Mouse (Mus musculus) liver, embryonic 14.5 days (tissue): ENCODE measurements at regions not wholly inside any gene's neighbourhood (a gene's known extent, or its start where the extent isn't known, plus 50 kb on each side); places are given as distances from the start of the nearest gene placed in this dataset.

ENCODE experiments used
- ATAC-seq: fragments of 200-750 bp; cut with Nextera tagmentation; 2 replicates; pipeline ENCODE4 v1.8.0; 2017; ENCODE audit warnings: moderate number of reproducible peaks, mild to moderate bottlenecking, moderate library complexity; ENCODE audit not compliant: insufficient read depth
- DNase-seq, 3 experiments: peaks; one replicate each; pipeline ENCODE4 v3.0.0-alpha.2; 2012 to 2013; ENCODE audit warnings: low read depth in 3 of 3, low spot score in 3 of 3
- H3K27ac ChIP-seq: fragments of 300-500 bp; sonication (generic); 2 replicates; pipeline ENCODE4 v1.5.1; 2014; ENCODE audit warnings: moderate library complexity, mild to moderate bottlenecking, control low read depth, inconsistent platforms
- H3K27me3 ChIP-seq: fragments of 300-500 bp; sonication (generic); 2 replicates; pipeline ENCODE4 v1.6.1; 2014; ENCODE audit warnings: mild to moderate bottlenecking, low read length, moderate library complexity; ENCODE audit not compliant: control insufficient read depth, insufficient read depth
- H3K36me3 ChIP-seq: fragments of 300-500 bp; sonication (generic); replicated peaks from 2 replicates; pipeline ENCODE4 v1.6.1; 2014; ENCODE audit warnings: low read depth; ENCODE audit not compliant: control insufficient read depth, insufficient read depth
- H3K4me1 ChIP-seq, 2 experiments: fragments of 200-500 bp in 1 of 2; fragments of 300-500 bp in 1 of 2; sonication (generic) in 1 of 2; replicated peaks; 2 replicates each; pipeline ENCODE4 v1.6.1; 2012 to 2014; ENCODE audit warnings: antibody characterized with exemption in 1 of 2, inconsistent platforms in 1 of 2, low read length in 1 of 2; ENCODE audit not compliant: control insufficient read depth in 2 of 2, insufficient read depth in 2 of 2
- H3K4me2 ChIP-seq: fragments of 300-500 bp; sonication (generic); 2 replicates; pipeline ENCODE4 v1.6.1; 2014; ENCODE audit warnings: low read depth, mild to moderate bottlenecking, control low read depth, moderate library complexity
- H3K4me3 ChIP-seq, 2 experiments: fragments of 200-500 bp in 1 of 2; fragments of 300-500 bp in 1 of 2; sonication (generic) in 1 of 2; 2 replicates each; pipeline ENCODE4 v1.5.1; 2012 to 2014; ENCODE audit warnings: low read depth in 2 of 2, low read length in 2 of 2, mild to moderate bottlenecking in 2 of 2, control low read depth in 1 of 2, inconsistent platforms in 1 of 2, moderate library complexity in 1 of 2; ENCODE audit not compliant: insufficient read depth in 1 of 2
- H3K9ac ChIP-seq: fragments of 300-500 bp; sonication (generic); replicated peaks from 2 replicates; pipeline ENCODE4 v1.6.1; 2014; ENCODE audit warnings: mild to moderate bottlenecking, control low read depth, moderate library complexity
- H3K9me3 ChIP-seq: fragments of 300-500 bp; sonication (generic); 2 replicates; pipeline ENCODE4 v1.6.1; 2016; ENCODE audit warnings: low read length, mixed read lengths; ENCODE audit not compliant: control insufficient read depth
- CTCF ChIP-seq: IDR thresholded peaks from 2 replicates; pipeline ENCODE4 v1.5.1; 2016; ENCODE audit warnings: antibody characterized with exemption, low read depth, control low read depth
- EP300 ChIP-seq: IDR thresholded peaks from 2 replicates; pipeline ENCODE4 v1.6.1; 2016; ENCODE audit warnings: antibody characterized with exemption, low read depth
- WGBS: fragments of 180-500 bp; shearing (Covaris S2); extraction: QIAGEN DNeasy Blood & Tissue Kit; methylation state at CpG from one replicate; pipeline ENCODE4 v1.1.7; 2014; ENCODE audit not compliant: insufficient replicate concordance; 5-methylcytosine and 5-hydroxymethylcytosine counted together

DNA sequence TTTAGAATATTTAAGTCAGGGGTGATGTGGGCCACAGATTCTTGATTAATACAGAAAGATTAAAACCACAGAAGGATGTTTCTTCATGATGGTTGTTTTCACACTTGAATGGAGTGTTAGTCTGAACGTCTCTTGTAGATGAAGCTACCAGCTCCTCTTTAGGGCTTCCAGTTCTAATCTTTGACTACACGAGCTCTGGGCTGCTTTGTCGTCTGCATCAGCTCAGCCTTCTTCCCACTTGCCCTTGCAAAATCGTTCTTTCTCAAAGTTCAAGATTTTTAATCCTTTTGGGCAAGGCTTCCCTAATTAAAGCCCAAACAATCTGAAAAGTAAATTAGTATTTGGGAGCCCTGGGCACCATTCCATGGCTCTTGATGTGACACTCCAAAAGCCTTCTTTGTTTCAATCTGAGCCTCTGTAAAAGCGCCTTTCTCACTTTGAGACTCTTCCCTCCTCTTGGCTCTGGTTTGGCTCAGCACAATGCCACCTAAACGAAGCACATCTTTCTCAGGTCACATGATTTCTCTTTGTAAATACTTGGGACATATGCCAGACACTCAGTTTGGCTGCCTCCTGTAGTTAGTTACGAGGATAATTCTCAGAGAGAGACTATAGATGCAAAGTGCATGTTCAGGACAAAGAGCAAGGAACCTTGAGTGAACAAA, 238.6 kb upstream of the Mpped2 start:
- WGBS = 49% methylated on average over 7 of the region's 7 CpGs
- Histone ChIP-seq H3K4me2 (no peak overlapping the region), H3K9me3 (no peaks in the 10 kb centered on the region), H3K27ac (no peak overlapping the region), H3K36me3 (no peaks in the 10 kb centered on the region), H3K4me3 (no peak overlapping the region), H3K27me3 (no peaks in the 10 kb centered on the region), H3K9ac (no peak overlapping the region), H3K4me1 (no peaks in the 10 kb centered on the region)
- ATAC-seq (no peak), DNase-seq (no peak)
- TF ChIP-seq EP300 (no peak), CTCF (no peak)

DNA sequence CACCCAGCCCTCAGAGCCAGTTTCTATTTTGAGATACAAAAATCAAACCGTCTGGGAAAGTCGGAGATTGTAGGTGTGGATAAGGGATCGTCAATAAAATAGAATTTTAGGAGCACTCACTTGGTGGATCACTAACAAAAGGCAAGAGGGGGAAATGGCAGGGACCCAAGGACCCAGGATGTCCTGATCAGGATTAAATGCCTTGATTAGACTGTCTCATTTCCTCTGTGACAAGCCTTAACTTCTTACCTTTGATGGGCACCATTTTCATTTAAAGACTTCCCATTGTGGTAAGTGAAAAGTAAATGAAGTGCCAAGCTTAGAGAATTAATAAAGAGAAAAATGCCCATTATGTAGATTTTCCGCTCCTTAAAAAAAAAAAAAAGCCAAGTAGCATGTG, 238.0 kb upstream of the Mpped2 start:
- Histone ChIP-seq H3K9me3 (no peaks in the 10 kb centered on the region), H3K27me3 (no peaks in the 10 kb centered on the region), H3K4me2 (no peak overlapping the region), H3K4me1 (no peaks in the 10 kb centered on the region), H3K27ac (no peak overlapping the region), H3K4me3 (no peak overlapping the region), H3K36me3 (no peaks in the 10 kb centered on the region), H3K9ac (no peak overlapping the region)
- ATAC-seq = no peak
- TF ChIP-seq CTCF (no peak), EP300 (no peak)
- 67% methylated on average over 4 of the region's 4 CpGs for WGBS
- DNase-seq = no peak

DNA sequence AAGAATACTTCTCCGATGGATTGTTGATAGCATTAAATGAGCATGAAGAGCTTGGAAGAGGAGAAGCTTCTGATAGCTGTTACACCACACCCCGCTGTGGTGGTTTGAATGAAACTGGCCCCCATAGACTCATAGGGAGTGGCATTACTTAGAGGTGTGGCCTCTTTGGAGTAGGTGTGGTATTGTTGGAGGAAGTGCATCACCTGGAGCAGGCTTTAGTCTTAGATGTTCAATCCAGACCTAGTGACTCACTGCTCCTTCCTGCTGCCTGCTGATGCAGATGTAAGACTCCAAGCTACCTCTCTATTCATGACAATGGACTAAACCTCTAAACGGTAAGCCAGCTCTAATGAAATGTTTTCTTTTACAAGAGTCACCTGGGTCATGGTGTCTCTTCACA, 237.1 kb upstream of the Mpped2 start:
- no peaks in the 10 kb centered on the region for H3K36me3 ChIP-seq
- H3K9me3 ChIP-seq = no peaks in the 10 kb centered on the region
- no peak overlapping the region for H3K4me3 ChIP-seq
- H3K4me1 ChIP-seq = no peaks in the 10 kb centered on the region
- DNase-seq (no peak), ATAC-seq (no peak)
- H3K4me2 ChIP-seq = no peak overlapping the region
- H3K9ac ChIP-seq = no peak overlapping the region
- whole genome bisulfite sequencing = 70% methylated on average over 3 of the region's 3 CpGs
- no peak overlapping the region for H3K27ac ChIP-seq
- H3K27me3 ChIP-seq = no peaks in the 10 kb centered on the region
- TF ChIP-seq EP300 = no peak

DNA sequence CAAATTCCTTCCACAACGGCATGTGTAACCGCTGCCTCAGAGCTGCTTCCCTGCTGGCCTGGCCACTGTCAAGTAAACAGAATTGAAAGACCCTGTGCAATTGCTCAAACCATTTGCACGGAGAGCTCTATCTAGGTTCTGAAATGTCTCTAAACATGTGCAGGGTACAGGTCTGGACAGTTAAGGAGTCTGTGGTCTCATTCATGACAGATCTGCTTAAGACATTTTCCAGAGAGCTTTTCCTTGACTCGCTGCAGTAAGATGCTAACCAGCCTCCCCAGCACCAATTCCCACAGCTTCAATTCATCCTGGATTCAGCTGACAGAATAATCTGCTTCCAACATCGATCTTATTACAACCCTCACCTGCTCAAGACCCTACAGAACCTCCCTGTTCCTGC, 235.1 kb upstream of the Mpped2 start:
- Histone ChIP-seq H3K36me3 (no peaks in the 10 kb centered on the region), H3K27ac (no peak overlapping the region), H3K27me3 (no peaks in the 10 kb centered on the region), H3K4me3 (no peak overlapping the region), H3K9me3 (no peaks in the 10 kb centered on the region), H3K4me2 (no peak overlapping the region), H3K4me1 (0 out of 4 replicates have a peak, but pooled peaks cover 0 to 3% of the 10 kb centered on the region in 2 experiments), H3K9ac (no peak overlapping the region)
- ATAC-seq (no peak), DNase-seq (no peak)
- TF ChIP-seq EP300 (no peak), CTCF (no peak)
- WGBS = 61% methylated on average over 5 of the region's 5 CpGs

DNA sequence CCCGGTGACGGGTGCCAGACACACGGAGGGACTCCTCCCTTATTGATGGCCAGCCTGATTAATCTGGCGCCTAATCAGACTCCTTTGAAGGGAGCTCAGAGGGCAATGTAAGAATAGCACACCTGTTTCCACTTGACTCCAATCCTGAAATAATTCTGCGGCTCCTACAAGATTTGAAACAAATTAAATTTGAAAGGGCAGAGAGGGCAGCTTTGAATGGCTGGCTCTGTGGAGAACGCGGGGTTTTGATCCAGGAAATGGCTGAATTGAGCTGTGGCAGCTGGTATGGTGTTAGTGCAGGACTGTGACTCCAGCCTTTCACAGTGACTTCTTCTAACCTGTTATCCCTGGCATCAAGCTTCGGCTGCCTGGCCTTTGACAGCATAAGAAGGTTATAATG, 232.0 kb upstream of the Mpped2 start:
- Histone ChIP-seq H3K9me3 (no peaks in the 10 kb centered on the region), H3K4me3 (no peak overlapping the region), H3K27ac (no peak overlapping the region), H3K4me2 (no peak overlapping the region), H3K9ac (no peak overlapping the region), H3K36me3 (no peaks in the 10 kb centered on the region), H3K27me3 (no peaks in the 10 kb centered on the region), H3K4me1 (0 out of 4 replicates have a peak, but pooled peaks cover 0 to 3% of the 10 kb centered on the region in 2 experiments)
- TF ChIP-seq EP300 (no peak), CTCF (no peak)
- ATAC-seq (no peak), DNase-seq (no peak)
- 46% methylated on average over 8 of the region's 8 CpGs for WGBS
